In genomic region chr16:85172571-85173372, GRCm38 (mm10) we compare ENCODE assay signal across 7 mouse cellular contexts. TPM values are rescaled to one million over a fixed set of nuclear protein-coding genes. Genes with fewer than 3 reads are reported as not detected.
A peak's percentile ranks its signal among the peaks of the same experiment; 100 is the strongest.
DNase-seq lines count a peak whose midpoint lies in the region; ATAC-seq and TF ChIP-seq lines count a peak whose summit lies in the region.

No protein-coding gene starts in this region.

- peak; percentile 76 to 93 for DNase-seq in adrenal gland, adult (ENCODE audit: inconsistent age in 2 of 2, low spot score in 1 of 2)
- peak; percentile 46 to 58 for DNase-seq in cerebellum, postnatal 4 days (ENCODE audit: low spot score in 2 of 2)
- DNase-seq in gastrocnemius, postnatal 14 days: peak; percentile 48
- peak; percentile 67 for DNase-seq in hindbrain, postnatal 0 days (ENCODE audit: low spot score)
- peak; percentile 68 to 75 for DNase-seq in left cerebral cortex, postnatal 36 days (ENCODE audit: low spot score in 2 of 2)
- DNase-seq in right cerebral cortex, postnatal 14 days: peak; percentile 59

- peak; percentile 74 for ATAC-seq in hindbrain, postnatal 0 days
- ATAC-seq in megakaryocyte progenitor cell, adult 5-6 weeks (replicated peaks; ENCODE audit: poor library complexity): peak; percentile 59

- peak overlapping the region; percentile 98 for H3K9ac ChIP-seq in hindbrain, postnatal 0 days (replicated peaks; ENCODE audit: low read length)

- 0 out of 2 replicates have a peak, but pooled peaks cover 3% of the 10 kb centered on the region for H3K4me1 ChIP-seq in hindbrain, postnatal 0 days (ENCODE audit: insufficient read depth, low read length)

- H3K9me3 ChIP-seq in hindbrain, postnatal 0 days (ENCODE audit: low read length): no peaks in the 10 kb centered on the region

- H3K36me3 ChIP-seq in hindbrain, postnatal 0 days (ENCODE audit: insufficient read depth, low read length): no peaks in the 10 kb centered on the region

- peak overlapping the region; percentile 96 for H3K27ac ChIP-seq in hindbrain, postnatal 0 days

- H3K4me2 ChIP-seq in hindbrain, postnatal 0 days (ENCODE audit: low read depth, low read length): peak overlapping the region; percentile 59

- peak overlapping the region; percentile 99 for H3K4me3 ChIP-seq in hindbrain, postnatal 0 days (ENCODE audit: low read length)

- no peaks in the 10 kb centered on the region for H3K27me3 ChIP-seq in hindbrain, postnatal 0 days (ENCODE audit: insufficient read depth, low read length)

- intact Hi-C loops in gastrocnemius, postnatal 14 days (cut with DNase I; ENCODE audit: low total_unique reads): loop anchor here (1.0 to 5.0 kb wide), 2 partner anchors 35 to 216 kb away; no protein-coding TSS in a partner anchor
- intact Hi-C loops in left cerebral cortex, postnatal 36 days (cut with DNase I): loop anchor here (2.0 to 5.0 kb wide), 4 partner anchors 35 to 338 kb away; partner anchors contain the start of genes Atp5j and Gabpa

- peak; percentile 35; the same call in 1 of the 2 replicates for TF ChIP-seq CTCF in hindbrain, postnatal 0 days (IDR thresholded peaks at IDR 0.05; ENCODE audit: low read depth)

- WGBS in hindbrain, postnatal 0 days: under 1% methylated on average over 66 of the region's 68 CpGs

RNA-seq across cellular contexts. Expression of gene App, which starts 0.8 kb away (rescaled TPM):
- total RNA-seq in gastrocnemius, postnatal 14 days (2021): 100 to 1,000 TPM; 149 to 161 TPM
- 526 and 585 TPM in 2 replicates for total RNA-seq in hindbrain, postnatal 0 days (2014; rRNA removed)
- polyA plus RNA-seq in hindbrain, postnatal 0 days (2015; fragmentation: Nextera tagmentation; extraction: Ambion mirVana): 487 and 498 TPM in 2 replicates
- 1,000 to 10,000 TPM; 1,397 to 1,549 TPM for total RNA-seq in left cerebral cortex, postnatal 36 days (2021)
- total RNA-seq in megakaryocyte progenitor cell, adult 5-6 weeks (2015): 109 and 111 TPM in 2 replicates
- total RNA-seq in megakaryocyte progenitor cell, adult 5-6 weeks (2017): 114 and 137 TPM in 2 replicates

Comparison
In these comparisons a context has a peak if more than half of its experiments do, and no peak if none do; other contexts are left out.
1. Peak in every context shown above with its lines: DNase-seq, ATAC-seq, H3K4me3 ChIP-seq and H3K27ac ChIP-seq.